Mouse (Mus musculus) limb, embryonic 13.5 days (tissue): ENCODE measurements around the gene Efcab6. TPM values are rescaled to one million over a fixed set of nuclear protein-coding genes. Genes with fewer than 3 reads are reported as not detected.

Experiments used
- ATAC-seq: fragments of 200-750 bp; cut with Nextera tagmentation; 2 replicates; pipeline ENCODE4 v1.8.0; 2017; ENCODE audit warnings: low read depth, moderate number of reproducible peaks, moderate TSS enrichment; ENCODE audit not compliant: low FRiP score
- H3K27ac ChIP-seq: fragments of 300-500 bp; sonication (generic); 2 replicates; pipeline ENCODE4 v1.5.1; 2015; ENCODE audit warnings: inconsistent platforms, mild to moderate bottlenecking, moderate library complexity
- H3K27me3 ChIP-seq: fragments of 300-500 bp; sonication (generic); 2 replicates; pipeline ENCODE4 v1.6.1; 2015; ENCODE audit warnings: mild to moderate bottlenecking, inconsistent platforms
- H3K36me3 ChIP-seq: fragments of 300-500 bp; sonication (generic); 2 replicates; pipeline ENCODE4 v1.6.1; 2015; ENCODE audit warnings: inconsistent platforms, mild to moderate bottlenecking, moderate library complexity
- H3K4me1 ChIP-seq: fragments of 300-500 bp; sonication (generic); 2 replicates; pipeline ENCODE4 v1.6.1; 2015; ENCODE audit warnings: inconsistent platforms
- H3K4me2 ChIP-seq: fragments of 300-500 bp; sonication (generic); replicated peaks from 2 replicates; pipeline ENCODE4 v1.6.1; 2015; ENCODE audit warnings: inconsistent platforms, mild to moderate bottlenecking, moderate library complexity
- H3K4me3 ChIP-seq: fragments of 300-500 bp; sonication (generic); 2 replicates; pipeline ENCODE4 v1.5.1; 2015; ENCODE audit warnings: moderate library complexity, mild to moderate bottlenecking, inconsistent platforms
- H3K9ac ChIP-seq: fragments of 300-500 bp; sonication (generic); 2 replicates; pipeline ENCODE4 v1.6.1; 2015; ENCODE audit warnings: mild to moderate bottlenecking, inconsistent platforms
- H3K9me3 ChIP-seq: fragments of 300-500 bp; sonication (generic); 2 replicates; pipeline ENCODE4 v1.6.1; 2016; ENCODE audit warnings: inconsistent platforms
- WGBS: fragments of 180-500 bp; shearing (Covaris S2); methylation state at CpG from one replicate; pipeline ENCODE4 v1.1.7; 2015; 5-methylcytosine and 5-hydroxymethylcytosine counted together
- polyA plus RNA-seq: library from polyadenylated mRNA; unstranded; fragments of >200 nt; fragmentation: Nextera tagmentation; extraction: Ambion mirVana; gene quantifications from 2 replicates; pipeline ENCODE4 v1.2.1, GENCODE M21; 2015

The Efcab6 gene
- polyA plus RNA-seq, 1 experiment from 2014 or later: 0.27 TPM

GRCm38 (mm10) chr15:83853400-83853811 is 211.8 kb downstream of the Efcab6 start:
- no peak overlapping the region for H3K9ac ChIP-seq
- no peak overlapping the region for H3K27ac ChIP-seq
- H3K4me3 ChIP-seq: no peak overlapping the region
- no peaks in the 10 kb centered on the region for H3K27me3 ChIP-seq
- whole genome bisulfite sequencing: 71% methylated on average over 5 of the region's 5 CpGs
- H3K4me2 ChIP-seq: no peak overlapping the region
- no peak for ATAC-seq
- H3K9me3 ChIP-seq: no peaks in the 10 kb centered on the region
- no peaks in the 10 kb centered on the region for H3K36me3 ChIP-seq
- H3K4me1 ChIP-seq: no peaks in the 10 kb centered on the region

DNA sequence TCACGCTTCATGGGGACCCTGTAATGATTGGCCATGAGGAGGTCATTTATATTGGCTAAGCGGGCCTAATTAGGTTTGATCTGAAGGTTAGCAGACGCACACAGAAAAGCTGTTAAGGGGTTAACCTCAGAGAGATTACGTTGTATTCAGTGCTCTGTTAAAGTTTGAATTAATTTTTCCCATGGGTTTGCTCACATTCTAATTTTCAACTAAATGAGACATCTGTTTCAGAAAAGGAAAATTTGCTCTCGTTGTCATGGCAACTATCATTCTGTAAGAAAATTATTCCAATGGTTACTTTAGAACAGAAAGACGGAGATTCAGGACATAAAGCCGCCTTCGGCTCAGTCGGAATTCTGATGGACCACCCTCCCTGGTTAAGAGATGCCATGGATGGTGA is 217.0 kb downstream of the Efcab6 start:
- Histone ChIP-seq H3K4me1 (no peaks in the 10 kb centered on the region), H3K27ac (no peak overlapping the region), H3K36me3 (no peaks in the 10 kb centered on the region), H3K4me2 (no peak overlapping the region), H3K9ac (no peak overlapping the region), H3K27me3 (peaks cover 2% of the 10 kb centered on the region), H3K4me3 (no peak overlapping the region), H3K9me3 (no peaks in the 10 kb centered on the region)
- 58% methylated on average over 9 of the region's 9 CpGs for WGBS
- ATAC-seq: no peak

DNA sequence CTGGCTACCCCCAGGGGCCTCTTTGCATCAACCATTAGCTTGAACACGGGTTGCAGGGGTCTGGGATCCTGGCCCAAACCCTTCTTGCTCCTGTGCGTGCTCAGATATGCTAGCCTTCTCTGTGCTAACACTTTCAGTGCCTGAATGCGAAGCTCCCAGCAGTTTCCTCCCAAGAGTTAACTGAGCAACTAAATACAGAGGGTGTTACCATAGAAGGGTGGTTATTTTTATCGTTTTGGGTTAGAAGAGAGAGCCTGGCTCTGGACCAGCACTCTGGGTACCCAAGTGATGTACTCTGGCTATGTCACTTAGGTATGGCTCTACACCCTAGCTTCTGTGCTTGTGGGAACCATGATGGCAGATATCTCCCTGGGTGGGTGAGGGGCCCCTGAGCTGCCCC is 217.7 kb downstream of the Efcab6 start:
- Histone ChIP-seq H3K4me3 (no peak overlapping the region), H3K4me2 (no peak overlapping the region), H3K4me1 (no peaks in the 10 kb centered on the region), H3K9ac (no peak overlapping the region), H3K9me3 (no peaks in the 10 kb centered on the region), H3K27ac (no peak overlapping the region), H3K36me3 (no peaks in the 10 kb centered on the region), H3K27me3 (peaks cover 4% of the 10 kb centered on the region)
- ATAC-seq: no peak
- 59% methylated on average over 4 of the region's 4 CpGs for WGBS

DNA sequence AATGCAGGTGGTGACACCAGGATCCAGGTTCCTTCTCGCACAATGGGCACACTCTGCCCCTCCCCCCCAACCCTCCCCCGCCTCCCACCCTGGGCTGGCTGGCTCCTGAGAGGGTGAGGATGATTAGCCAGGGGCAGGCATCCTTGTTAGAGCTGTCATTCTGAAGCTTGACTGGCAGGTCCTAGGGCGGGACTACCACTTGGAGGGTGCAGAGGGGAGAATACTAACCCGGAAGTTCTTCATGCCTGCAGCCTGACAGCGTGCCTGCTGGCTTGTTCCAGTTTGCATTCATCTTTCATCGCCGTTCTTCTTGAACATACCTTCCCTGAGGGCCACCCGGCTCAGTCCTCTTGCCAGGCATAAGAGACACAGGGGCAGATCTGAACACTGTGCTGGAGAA is 218.6 kb downstream of the Efcab6 start:
- Histone ChIP-seq H3K9ac (no peak overlapping the region), H3K27ac (no peak overlapping the region), H3K36me3 (no peaks in the 10 kb centered on the region), H3K4me3 (no peak overlapping the region), H3K4me2 (no peak overlapping the region), H3K4me1 (no peaks in the 10 kb centered on the region), H3K9me3 (no peaks in the 10 kb centered on the region), H3K27me3 (peaks cover 9% of the 10 kb centered on the region)
- WGBS: 43% methylated on average over 8 of the region's 8 CpGs
- no peak for ATAC-seq

DNA sequence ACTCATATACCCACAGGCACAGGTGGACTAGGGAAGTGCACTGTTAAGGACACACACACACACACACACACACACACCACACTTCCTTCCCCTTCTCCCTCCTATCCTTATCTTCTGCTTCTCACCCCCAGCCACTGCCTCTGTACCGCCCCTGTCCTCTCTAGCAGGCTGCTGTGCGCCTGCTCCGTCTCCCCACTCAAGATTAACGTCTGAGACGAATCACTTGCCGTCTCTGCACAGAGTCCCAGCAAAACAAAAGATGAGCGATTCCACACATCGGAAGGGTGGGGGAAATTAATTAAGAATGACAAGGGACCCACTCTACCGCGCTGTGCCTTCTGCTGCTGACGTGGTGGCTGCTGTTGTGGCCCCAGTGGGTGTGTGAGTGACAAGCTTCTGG is 219.4 kb downstream of the Efcab6 start:
- Histone ChIP-seq H3K9me3 (no peaks in the 10 kb centered on the region), H3K4me1 (no peaks in the 10 kb centered on the region), H3K27ac (no peak overlapping the region), H3K27me3 (peaks cover 11% of the 10 kb centered on the region), H3K4me3 (no peak overlapping the region), H3K4me2 (no peak overlapping the region), H3K9ac (no peak overlapping the region), H3K36me3 (no peaks in the 10 kb centered on the region)
- 79% methylated on average over 11 of the region's 11 CpGs for WGBS
- no peak for ATAC-seq

DNA sequence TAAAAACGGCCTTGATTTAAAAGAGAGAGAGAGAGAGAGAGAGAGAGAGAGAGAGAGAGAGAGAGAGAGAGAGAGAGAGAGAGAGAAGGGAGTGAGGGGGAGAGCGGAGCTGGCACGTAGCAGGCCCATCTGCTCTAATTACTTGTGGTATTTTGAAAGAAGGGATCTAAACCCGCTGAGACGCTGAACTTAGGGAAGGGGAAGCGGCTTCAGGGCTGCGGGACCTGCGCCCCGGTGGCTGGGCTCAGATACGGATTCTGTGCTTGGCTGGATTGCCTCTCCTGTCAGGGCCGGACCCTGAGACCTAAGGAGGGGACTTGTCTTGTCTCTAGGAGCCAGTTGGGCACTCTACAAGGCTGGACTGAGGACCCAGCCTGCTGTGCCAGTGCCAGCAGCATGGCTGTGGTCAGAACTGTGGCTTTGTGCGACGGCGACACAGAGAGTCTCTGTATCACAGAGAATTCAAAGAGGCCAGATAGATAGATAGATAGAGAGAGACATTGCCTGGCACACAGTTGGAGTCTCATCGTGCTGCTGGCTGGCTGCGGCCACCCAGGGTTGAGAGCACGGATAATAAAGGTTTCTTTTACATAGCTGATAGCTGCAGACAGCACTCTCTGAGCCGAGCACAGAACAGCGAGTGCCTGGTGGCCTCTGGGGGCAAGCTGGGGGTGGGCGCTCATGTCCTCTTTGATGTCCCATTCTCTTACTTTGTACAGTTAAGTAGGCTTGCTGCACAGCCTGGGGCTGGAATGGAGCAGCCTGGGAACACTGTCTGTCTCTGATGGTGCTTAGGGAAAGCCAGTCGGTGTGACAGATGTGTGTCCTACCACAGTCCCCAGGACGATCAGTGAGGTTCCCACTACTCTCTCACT is 222.0 kb downstream of the Efcab6 start:
- no peak overlapping the region for H3K27ac ChIP-seq
- H3K9ac ChIP-seq: no peak overlapping the region
- no peaks in the 10 kb centered on the region for H3K9me3 ChIP-seq
- no peak for ATAC-seq
- no peaks in the 10 kb centered on the region for H3K36me3 ChIP-seq
- no peak overlapping the region for H3K4me3 ChIP-seq
- H3K27me3 ChIP-seq: peaks cover 18% of the 10 kb centered on the region
- WGBS: 39% methylated on average over 22 of the region's 22 CpGs
- H3K4me2 ChIP-seq: no peak overlapping the region
- no peaks in the 10 kb centered on the region for H3K4me1 ChIP-seq

DNA sequence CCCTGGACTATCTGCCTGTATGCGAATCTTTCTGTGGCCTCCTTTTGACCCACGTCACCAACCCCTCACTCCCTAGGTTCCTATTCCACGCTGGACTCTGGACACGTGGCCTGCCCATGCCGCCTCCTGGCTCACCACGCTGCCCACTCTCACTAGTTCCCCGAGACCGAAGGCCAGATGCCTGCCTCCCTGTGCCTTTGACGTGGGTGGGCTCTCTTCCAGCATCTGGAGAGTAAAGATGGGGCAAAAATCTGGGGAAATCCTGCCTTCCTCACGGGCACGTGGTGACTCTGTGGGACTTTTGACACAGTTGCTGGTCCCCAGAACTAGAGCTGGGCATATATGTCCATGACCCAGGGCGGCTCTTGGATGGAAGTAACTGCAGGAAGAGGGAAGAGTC is 222.8 kb downstream of the Efcab6 start:
- H3K27ac ChIP-seq: no peak overlapping the region
- H3K4me2 ChIP-seq: no peak overlapping the region
- H3K36me3 ChIP-seq: no peaks in the 10 kb centered on the region
- H3K9ac ChIP-seq: no peak overlapping the region
- H3K4me1 ChIP-seq: no peaks in the 10 kb centered on the region
- ATAC-seq: no peak
- peaks cover 18% of the 10 kb centered on the region for H3K27me3 ChIP-seq
- WGBS: 76% methylated on average over 12 of the region's 12 CpGs
- no peaks in the 10 kb centered on the region for H3K9me3 ChIP-seq
- H3K4me3 ChIP-seq: no peak overlapping the region

DNA sequence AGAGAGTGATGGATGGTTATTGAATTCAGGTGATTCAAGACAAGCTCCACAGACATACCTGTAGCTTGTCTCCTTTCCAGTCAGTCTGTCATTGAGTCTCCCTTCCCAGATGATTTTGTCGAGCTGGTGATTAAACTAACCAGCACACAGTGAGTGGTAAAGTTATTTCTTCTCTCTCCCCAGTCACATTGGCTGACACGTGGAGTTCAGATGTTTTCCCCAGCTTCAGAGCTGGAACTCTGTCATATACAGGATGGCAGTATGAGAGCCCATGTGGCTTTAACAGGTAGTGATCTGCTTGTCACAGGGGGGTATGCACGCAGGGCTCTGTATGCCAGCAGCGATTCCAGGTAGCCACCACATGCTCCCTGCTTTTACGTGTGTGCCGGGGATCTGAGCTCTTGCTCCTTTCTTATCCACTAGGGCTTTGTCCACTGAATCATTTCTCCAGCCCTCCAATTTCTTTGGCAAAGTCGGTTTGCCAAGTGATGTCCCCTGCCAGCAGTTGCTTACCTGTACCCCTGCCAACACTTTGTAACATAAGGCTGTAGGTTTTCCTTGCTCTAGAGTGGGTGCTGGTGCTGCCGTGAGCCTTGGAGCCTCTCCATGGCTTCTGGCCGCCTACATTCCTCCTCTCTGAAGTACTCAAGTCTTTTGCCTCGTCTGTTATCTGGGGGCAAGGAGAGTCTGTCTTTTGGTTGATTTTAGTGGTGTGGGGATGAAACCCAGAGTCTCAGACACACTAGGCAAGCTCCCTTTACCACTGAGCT is 224.0 kb downstream of the Efcab6 start:
- no peak for ATAC-seq
- no peak overlapping the region for H3K9ac ChIP-seq
- H3K9me3 ChIP-seq: no peaks in the 10 kb centered on the region
- H3K36me3 ChIP-seq: no peaks in the 10 kb centered on the region
- no peak overlapping the region for H3K27ac ChIP-seq
- no peak overlapping the region for H3K4me3 ChIP-seq
- H3K4me1 ChIP-seq: no peaks in the 10 kb centered on the region
- no peak overlapping the region for H3K4me2 ChIP-seq
- WGBS: 63% methylated on average over 10 of the region's 10 CpGs
- H3K27me3 ChIP-seq: peaks cover 18% of the 10 kb centered on the region

DNA sequence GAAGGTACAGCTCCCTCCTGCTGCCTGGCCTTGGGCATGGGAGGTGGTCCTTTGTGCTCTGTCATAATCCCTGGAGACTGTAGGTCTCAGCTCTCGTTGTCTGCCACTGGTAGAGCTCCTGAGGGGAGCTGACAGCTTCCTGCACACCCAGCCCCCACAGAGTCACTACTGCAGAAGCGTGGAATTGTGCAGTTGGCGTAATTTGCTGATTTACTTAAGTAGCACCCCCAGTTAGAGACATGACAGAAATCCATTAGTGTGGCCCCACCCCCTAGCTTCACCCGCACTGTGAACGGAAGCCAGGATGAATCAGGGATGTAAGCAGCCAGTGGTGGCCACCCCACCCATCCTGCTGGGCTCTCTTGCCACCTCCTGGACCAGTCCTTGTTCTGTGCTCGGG is 232.9 kb downstream of the Efcab6 start:
- peaks cover 5% of the 10 kb centered on the region; the same call in 1 of the 2 replicates for H3K9me3 ChIP-seq
- H3K27me3 ChIP-seq: no peaks in the 10 kb centered on the region
- no peak overlapping the region for H3K4me3 ChIP-seq
- ATAC-seq: no peak
- no peak overlapping the region for H3K27ac ChIP-seq
- H3K4me1 ChIP-seq: no peaks in the 10 kb centered on the region
- H3K9ac ChIP-seq: no peak overlapping the region
- 61% methylated on average over 6 of the region's 6 CpGs for WGBS
- H3K36me3 ChIP-seq: no peaks in the 10 kb centered on the region
- no peak overlapping the region for H3K4me2 ChIP-seq

DNA sequence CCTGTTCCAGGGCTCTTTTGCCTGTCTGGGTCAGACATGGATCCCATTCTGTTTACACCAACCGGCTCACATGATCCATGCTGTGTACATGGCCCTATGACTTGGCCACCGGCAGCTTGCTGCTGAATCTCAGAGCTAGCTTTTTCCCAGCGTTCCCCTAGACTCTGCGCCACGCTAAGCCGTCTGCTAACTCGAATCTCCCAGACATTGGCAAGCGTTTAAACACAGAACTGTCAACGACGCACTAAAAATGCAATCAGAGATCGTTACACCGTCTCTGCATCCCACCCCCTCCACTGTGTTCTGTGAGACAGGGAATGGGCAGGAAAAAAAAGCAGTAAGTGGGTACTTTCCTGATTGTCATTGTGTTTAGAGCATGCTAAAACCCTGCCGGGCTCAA is 236.0 kb downstream of the Efcab6 start:
- 51% methylated on average over 13 of the region's 13 CpGs for WGBS
- ATAC-seq: no peak
- Histone ChIP-seq H3K4me2 (no peak overlapping the region), H3K9ac (no peak overlapping the region), H3K4me3 (no peak overlapping the region), H3K4me1 (no peaks in the 10 kb centered on the region), H3K36me3 (no peaks in the 10 kb centered on the region), H3K27ac (no peak overlapping the region), H3K27me3 (no peaks in the 10 kb centered on the region), H3K9me3 (peaks cover 5% of the 10 kb centered on the region; the same call in 1 of the 2 replicates)

GRCm38 (mm10) chr15:83828011-83828410 is 237.2 kb downstream of the Efcab6 start:
- no peaks in the 10 kb centered on the region for H3K4me1 ChIP-seq
- H3K9me3 ChIP-seq: no peaks in the 10 kb centered on the region
- ATAC-seq: no peak
- no peak overlapping the region for H3K27ac ChIP-seq
- no peaks in the 10 kb centered on the region for H3K36me3 ChIP-seq
- 88% methylated on average over 8 of the region's 8 CpGs for WGBS
- H3K4me2 ChIP-seq: no peak overlapping the region
- no peak overlapping the region for H3K9ac ChIP-seq
- H3K4me3 ChIP-seq: no peak overlapping the region
- no peaks in the 10 kb centered on the region for H3K27me3 ChIP-seq
